Mouse (Mus musculus) cerebellum, adult 11-12 months (tissue): ENCODE measurements around the gene Uchl3.

Experiments
- DNase-seq: peaks from one replicate; pipeline ENCODE4 v3.0.0; 2022

Gene Uchl3

GRCm38 (mm10) chr14:101668626-101669025, 14.9 kb downstream of the Uchl3 start:
- peak; percentile 73 for DNase-seq

GRCm38 (mm10) chr14:101672226-101672625, 18.5 kb downstream of the Uchl3 start:
- DNase-seq: no peak

DNA sequence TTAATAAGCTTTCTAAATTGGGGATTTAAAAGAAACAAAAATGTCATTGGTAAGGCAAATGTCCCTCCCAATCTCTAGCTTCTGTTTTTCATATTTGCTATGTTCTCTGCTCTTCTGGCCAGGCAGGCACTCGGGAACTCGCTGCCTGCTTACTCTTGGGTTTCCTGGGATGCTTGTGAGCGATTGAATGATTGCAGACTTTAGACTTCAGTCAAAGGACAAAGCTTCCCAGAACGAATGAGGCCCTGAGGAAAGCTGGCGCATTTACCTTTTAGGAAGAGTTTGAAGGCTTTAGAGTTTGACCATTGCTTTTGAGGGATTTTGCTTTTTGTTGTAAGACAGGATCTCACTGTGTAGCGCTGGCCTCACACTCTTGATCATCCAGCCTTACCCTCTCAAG, 33.9 kb downstream of the Uchl3 start:
- DNase-seq: no peak

- no peak for DNase-seq
These were observed 34.6 kb downstream of the Uchl3 start for GRCm38 (mm10) chr14:101688406-101688805.

DNA sequence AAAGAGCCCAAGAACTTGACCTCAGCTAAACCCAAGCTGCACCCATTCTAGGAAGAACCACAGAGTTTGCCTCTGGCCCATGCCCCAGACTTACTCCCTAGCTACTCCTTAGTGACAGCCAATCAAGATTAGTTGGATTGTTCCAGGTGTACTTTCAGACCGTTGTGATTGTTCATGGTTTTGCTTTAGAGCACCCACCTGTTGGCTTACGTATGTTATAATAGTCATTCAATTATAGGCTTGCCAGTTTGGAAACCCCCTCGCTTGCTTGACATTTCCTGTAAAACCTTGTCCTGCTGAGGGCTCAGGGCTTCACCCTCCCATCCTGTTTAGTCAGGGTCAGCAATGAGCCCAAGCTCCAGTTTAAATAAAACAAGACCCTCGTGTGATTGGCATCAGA, 50.7 kb downstream of the Uchl3 start:
- no peak for DNase-seq

DNA sequence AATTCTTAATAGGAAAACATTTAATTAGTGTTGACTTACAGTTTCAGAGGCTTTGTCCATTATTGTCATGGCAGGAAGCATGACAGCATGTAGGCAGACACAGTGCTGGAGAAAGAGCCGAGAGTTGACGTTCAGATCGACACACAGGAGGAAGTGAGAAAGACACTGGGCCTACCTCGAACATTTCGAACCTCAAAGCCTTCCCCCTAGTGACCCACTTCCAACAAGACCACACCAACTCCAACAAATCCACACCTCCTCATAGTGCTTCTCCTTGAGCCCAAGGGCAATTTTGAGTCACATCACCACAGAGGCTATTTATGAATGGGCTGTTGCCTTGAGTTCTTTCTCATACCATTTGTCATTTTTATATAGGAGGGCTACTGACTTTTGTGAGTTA, 53.3 kb downstream of the Uchl3 start:
- DNase-seq: no peak

GRCm38 (mm10) chr14:101714414-101714813, 60.6 kb downstream of the Uchl3 start:
- no peak for DNase-seq

- DNase-seq: peak; percentile 12
These were observed 75.6 kb downstream of the Uchl3 start, which contains the start of the genes Gm9922 and Lmo7 for GRCm38 (mm10) chr14:101729237-101729971. TSS of gene Gm9922 (minus strand) at chr14:101729814. TSS of gene Lmo7 (plus strand) at chr14:101729957.

- DNase-seq: no peak
These were observed 76.4 kb downstream of the Uchl3 start for GRCm38 (mm10) chr14:101729972-101730692.

GRCm38 (mm10) chr14:101733542-101734303, 80.0 kb downstream of the Uchl3 start:
- DNase-seq: no peak

- no peak for DNase-seq
These were observed 83.7 kb downstream of the Uchl3 start for GRCm38 (mm10) chr14:101737501-101737900.
